Mouse (Mus musculus) bone marrow macrophage, adult 2 months (primary cell): ENCODE measurements around the gene 1810055G02Rik.

ENCODE experiments used
- CTCF ChIP-seq: IDR thresholded peaks from 2 replicates; pipeline ENCODE4 v1.5.1; 2012; ENCODE audit warnings: low read depth, mild to moderate bottlenecking, low read length, moderate library complexity
- POLR2A ChIP-seq: IDR thresholded peaks from 2 replicates; pipeline ENCODE4 v1.6.1; 2012; ENCODE audit warnings: mild to moderate bottlenecking, low read depth, low read length, borderline replicate concordance

GRCm38 (mm10) chr19:3743362-3743761 is 35.3 kb downstream of the 1810055G02Rik start:
- TF ChIP-seq CTCF (no peak), POLR2A (no peak)
